Mouse (Mus musculus) G1E-ER4 (cell line): ENCODE data around the gene Timp3. TPM values are rescaled to one million over a fixed set of nuclear protein-coding genes. Genes with fewer than 3 reads are reported as not detected.

Experiments
- GATA1 ChIP-seq: IDR thresholded peaks from one replicate; pipeline ENCODE4 v1.8.0; 2012; ENCODE audit warnings: low read length, inconsistent platforms
- polyA plus RNA-seq: library from polyadenylated mRNA; stranded (reverse); fragments of >175 nt; gene quantifications from 2 replicates; pipeline ENCODE4 v1.2.3, GENCODE M21; 2012

The Timp3 gene
- polyA plus RNA-seq, 1 experiment, result 0.76 TPM

GRCm38 (mm10) chr10:86346235-86346840 is 46.2 kb downstream of the Timp3 start:
- TF ChIP-seq GATA1, result no peak

- TF ChIP-seq GATA1, result no peak
These were observed 51.1 kb downstream of the Timp3 start for GRCm38 (mm10) chr10:86351287-86351686.

- TF ChIP-seq GATA1, result no peak
These were observed 52.3 kb downstream of the Timp3 start for GRCm38 (mm10) chr10:86352521-86352920.

GRCm38 (mm10) chr10:86356819-86357563 is 56.8 kb downstream of the Timp3 start:
- TF ChIP-seq GATA1, result no peak

GRCm38 (mm10) chr10:86358307-86358975 is 58.3 kb downstream of the Timp3 start:
- no peak for TF ChIP-seq GATA1

GRCm38 (mm10) chr10:86359208-86359607 is 59.0 kb downstream of the Timp3 start:
- TF ChIP-seq GATA1, result no peak

- no peak for TF ChIP-seq GATA1
These were observed 59.5 kb downstream of the Timp3 start for GRCm38 (mm10) chr10:86359699-86360098.

GRCm38 (mm10) chr10:86363669-86364309 is 63.6 kb downstream of the Timp3 start:
- TF ChIP-seq GATA1, result no peak

- no peak for TF ChIP-seq GATA1
These were observed 65.5 kb downstream of the Timp3 start for GRCm38 (mm10) chr10:86365632-86366092.

- no peak for TF ChIP-seq GATA1
These were observed 67.2 kb downstream of the Timp3 start for GRCm38 (mm10) chr10:86367346-86367745.

GRCm38 (mm10) chr10:86368811-86369210 is 68.6 kb downstream of the Timp3 start:
- TF ChIP-seq GATA1, result no peak

- TF ChIP-seq GATA1, result no peak
These were observed 69.2 kb downstream of the Timp3 start for GRCm38 (mm10) chr10:86369346-86369745.

- no peak for TF ChIP-seq GATA1
These were observed 71.4 kb downstream of the Timp3 start for GRCm38 (mm10) chr10:86371561-86371960.

- TF ChIP-seq GATA1, result no peak
These were observed 73.9 kb downstream of the Timp3 start for GRCm38 (mm10) chr10:86374061-86374460.

GRCm38 (mm10) chr10:86375903-86376302 is 75.7 kb downstream of the Timp3 start:
- no peak for TF ChIP-seq GATA1
